Mouse (Mus musculus) heart, postnatal 14 days (tissue): ENCODE measurements around the gene BC028528. TPM values are rescaled to one million over a fixed set of nuclear protein-coding genes. Genes with fewer than 3 reads are reported as not detected.

Source experiments
- DNase-seq, 2 experiments: peaks; one replicate each; pipeline ENCODE4 v3.0.0; 2021 to 2022
- intact Hi-C: fragments of 180-260 bp; cut with DNase I; formaldehyde crosslinking; loops from one replicate; pipeline ENCODE4 v1.15.1; 2025
- total RNA-seq, 2 experiments: library from RNA; stranded (reverse); gene quantifications; 2 replicates each; pipeline ENCODE4 v1.2.3; 2021

BC028528 gene
- total RNA-seq, 2 experiments from 2014 or later, result 24.0 to 24.6 TPM

DNA sequence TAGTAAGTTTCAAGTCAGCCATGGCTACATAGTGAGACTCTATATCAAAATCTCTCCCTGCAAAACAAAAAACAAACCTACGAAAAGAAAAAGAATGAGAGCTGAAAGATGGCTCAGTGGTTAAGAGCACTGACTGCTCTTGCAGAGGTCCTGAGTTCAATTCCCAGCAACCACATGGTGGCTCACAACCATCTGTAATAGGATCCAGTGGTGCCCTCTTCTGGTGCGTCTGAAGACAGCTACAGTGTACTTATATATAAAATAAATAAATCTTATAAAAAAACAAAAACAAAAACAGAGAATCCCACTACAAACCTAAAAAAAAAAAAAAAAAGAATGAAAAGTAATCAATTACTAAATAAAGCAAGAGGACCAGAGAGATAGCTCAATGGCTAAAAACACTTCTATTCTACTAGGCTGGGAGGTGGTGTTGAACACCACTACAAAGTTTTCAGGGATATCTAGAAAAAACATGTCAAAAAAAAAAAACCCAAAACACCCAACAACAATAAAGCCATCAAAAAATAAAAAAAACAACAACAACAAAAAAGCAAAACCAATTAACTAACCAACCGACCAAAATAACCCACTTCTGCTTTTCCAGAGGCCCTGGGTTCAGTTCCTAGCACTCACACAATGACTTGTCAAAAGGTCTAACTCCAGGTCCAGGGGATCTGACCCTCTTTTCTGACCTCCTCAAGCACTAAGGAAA is 49.1 kb downstream of the BC028528 start:
- intact Hi-C loops, result loop anchor here (5.0 kb wide), 1 partner anchor 70 kb away; no protein-coding TSS in a partner anchor
- no peak for DNase-seq

DNA sequence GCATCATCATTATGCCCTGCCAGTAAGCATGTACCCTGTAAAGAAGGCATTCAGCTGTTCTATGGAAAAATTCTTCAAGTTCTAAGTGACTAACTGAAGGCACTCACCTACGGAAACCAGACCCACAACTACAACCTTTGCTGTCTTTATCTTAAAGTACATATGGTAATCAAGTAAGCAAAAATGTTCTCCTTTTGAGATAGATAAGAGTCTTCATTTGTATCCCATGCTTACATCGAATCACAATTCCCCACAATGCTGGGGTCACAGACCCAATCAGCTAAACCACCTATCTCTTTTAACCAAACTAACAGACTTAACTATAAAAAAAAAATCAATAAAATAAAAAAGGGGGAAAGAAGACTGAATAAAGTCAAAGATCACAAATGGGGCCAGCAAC is 52.6 kb downstream of the BC028528 start:
- no peak for DNase-seq
- intact Hi-C loops, result loop anchor here (10.0 kb wide), 1 partner anchor 324 kb away; no protein-coding TSS in a partner anchor

Other genes with a start within 250 kb of the BC028528 start
- 100 to 1,000 TPM; 161 to 165 TPM for gene Mcl1, start 233.2 kb downstream of the BC028528 start, total RNA-seq
- 10 to 100 TPM; 48.3 to 57.2 TPM for gene Adamtsl4, start 204.1 kb downstream of the BC028528 start, total RNA-seq
- 10 to 100 TPM; 46.0 to 59.8 TPM for gene Ecm1, start 152.4 kb downstream of the BC028528 start, total RNA-seq
- gene Tars2, start 131.8 kb downstream of the BC028528 start, total RNA-seq, result 10 to 100 TPM; 41.6 to 44.4 TPM
- gene Rprd2, start 73.1 kb downstream of the BC028528 start, total RNA-seq, result 10 to 100 TPM; 41.3 to 42.1 TPM
- 10 to 100 TPM; 19.2 to 27.2 TPM for gene Prpf3, start 36.1 kb downstream of the BC028528 start, total RNA-seq
- gene Mrps21, start 20.5 kb downstream of the BC028528 start, total RNA-seq, result 100 to 1,000 TPM; 275 to 290 TPM
- 1 to 10 TPM; 2.8 to 3.0 TPM for gene Ciart, start 9.8 kb downstream of the BC028528 start, total RNA-seq
- gene Aph1a, start 2.0 kb upstream of the BC028528 start, total RNA-seq, result 100 to 1,000 TPM; 113 to 114 TPM
- 100 to 1,000 TPM; 153 to 157 TPM for gene Car14, start 12.7 kb upstream of the BC028528 start, total RNA-seq
- gene Anp32e, start 37.2 kb upstream of the BC028528 start, total RNA-seq, result 10 to 100 TPM; 72.7 to 86.1 TPM
- gene Plekho1, start 104.0 kb upstream of the BC028528 start, total RNA-seq, result 10 to 100 TPM; 92.3 to 93.0 TPM
- 10 to 100 TPM; 27.7 to 29.7 TPM for gene Vps45, start 166.5 kb upstream of the BC028528 start, total RNA-seq
- 10 to 100 TPM; 49.4 to 54.4 TPM for gene Otud7b, start 212.5 kb upstream of the BC028528 start, total RNA-seq